Mouse (Mus musculus) cerebellum, adult 2 months (tissue): ENCODE results near the gene Supt6.

ENCODE experiments used
- CTCF ChIP-seq: fragments of 200-500 bp; IDR thresholded peaks from 2 replicates; pipeline ENCODE4 v1.5.1; 2011; ENCODE audit warnings: low read depth, mild to moderate bottlenecking, control low read depth, low read length, moderate library complexity, borderline replicate concordance; ENCODE audit not compliant: insufficient read depth
- POLR2A ChIP-seq: fragments of 200-500 bp; IDR thresholded peaks from 2 replicates; pipeline ENCODE4 v1.6.1; 2011; ENCODE audit warnings: low read length, control low read depth, borderline replicate concordance; ENCODE audit not compliant: insufficient read depth

DNA sequence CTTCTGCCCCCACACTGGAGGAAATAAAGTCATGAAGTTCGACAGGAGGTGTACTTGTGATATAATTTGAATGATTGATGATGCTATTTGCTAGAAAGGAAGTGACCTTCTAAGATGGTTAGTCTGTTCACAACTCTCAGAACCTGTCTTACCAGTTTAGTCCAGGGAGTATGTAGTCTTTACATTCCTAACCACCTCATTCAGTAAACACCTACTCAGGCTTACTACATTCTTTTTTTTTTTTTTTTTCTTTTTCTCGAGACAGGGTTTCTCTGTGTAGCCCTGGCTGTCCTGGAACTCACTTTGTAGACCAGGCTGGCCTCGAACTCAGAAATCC, 1.2 kb upstream of the Supt6 start:
- TF ChIP-seq POLR2A = no peak
- no peak for TF ChIP-seq CTCF
